Mouse (Mus musculus): Measurements from ENCODE around the gene Scn1b.

The Scn1b gene

DNA sequence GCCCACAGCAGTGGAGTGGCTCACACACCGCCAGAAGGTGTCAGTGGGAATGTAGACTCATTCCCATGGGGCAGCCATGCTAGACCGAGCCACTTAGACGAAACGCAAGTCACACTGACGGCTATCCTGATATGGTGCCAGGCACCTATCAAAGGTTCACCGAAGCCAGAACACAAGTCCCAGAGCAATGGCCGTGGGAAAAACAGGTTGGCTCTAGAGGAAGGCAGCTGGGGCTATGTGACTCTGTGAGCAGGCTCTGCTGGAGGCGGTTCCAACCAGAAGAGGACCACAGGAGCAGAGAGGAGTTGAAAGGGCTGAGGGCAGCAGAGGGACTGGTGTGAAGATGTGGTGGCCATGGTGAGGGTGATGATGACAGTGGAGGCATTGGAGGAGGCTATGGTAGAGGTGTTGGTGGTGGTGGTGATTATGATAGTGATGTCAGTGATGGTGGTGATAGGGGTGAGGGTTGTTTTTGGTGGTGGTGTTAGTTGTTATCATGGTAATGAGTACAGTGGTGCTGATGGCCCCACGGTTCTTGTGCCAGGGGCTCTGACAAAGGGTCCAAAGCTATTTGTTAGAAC lies 40.5 kb downstream of the Scn1b start:
- no peak for DNase-seq (ENCODE audit: low spot score)

DNA sequence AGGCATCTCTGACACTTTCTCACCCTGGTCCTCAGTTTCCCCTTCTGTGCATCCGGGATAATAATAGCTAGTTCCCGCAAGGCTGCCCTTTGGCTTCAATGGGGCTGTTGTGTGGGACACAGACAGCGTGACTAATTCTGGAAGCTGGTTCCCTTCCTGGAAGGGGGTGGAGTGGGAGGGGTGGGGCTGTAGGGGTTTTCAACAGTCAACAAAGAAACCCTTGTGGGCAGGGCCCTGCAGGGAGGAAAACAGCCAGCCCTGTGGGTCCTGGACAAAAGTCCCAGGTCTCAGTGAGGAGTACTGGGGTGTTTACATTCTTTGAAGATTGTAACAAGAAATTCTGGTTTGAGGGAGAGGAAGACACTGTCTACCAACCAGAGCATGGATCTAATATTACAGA lies 41.6 kb downstream of the Scn1b start:
- DNase-seq (ENCODE audit: low spot score), result no peak

DNA sequence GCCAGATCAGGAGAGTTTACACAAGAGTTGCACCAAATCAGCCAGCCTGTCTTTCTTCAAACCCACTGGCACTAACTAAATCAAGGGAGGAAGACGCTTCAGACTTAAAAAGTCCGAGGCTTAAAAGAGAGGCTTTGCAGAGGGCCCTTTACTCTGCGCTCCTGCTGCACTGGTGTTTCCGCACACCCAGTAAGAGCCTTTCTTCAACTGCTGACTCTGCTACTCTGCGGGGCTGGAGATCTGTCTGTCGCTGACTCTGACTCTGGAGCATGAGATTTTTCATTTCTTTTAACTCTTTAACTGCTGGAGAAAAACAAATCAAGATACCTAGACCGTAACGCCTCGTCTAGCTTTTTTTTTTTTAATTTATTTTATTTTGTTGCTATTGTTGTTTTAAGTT lies 42.7 kb downstream of the Scn1b start:
- no peak for DNase-seq (ENCODE audit: low spot score)

DNA sequence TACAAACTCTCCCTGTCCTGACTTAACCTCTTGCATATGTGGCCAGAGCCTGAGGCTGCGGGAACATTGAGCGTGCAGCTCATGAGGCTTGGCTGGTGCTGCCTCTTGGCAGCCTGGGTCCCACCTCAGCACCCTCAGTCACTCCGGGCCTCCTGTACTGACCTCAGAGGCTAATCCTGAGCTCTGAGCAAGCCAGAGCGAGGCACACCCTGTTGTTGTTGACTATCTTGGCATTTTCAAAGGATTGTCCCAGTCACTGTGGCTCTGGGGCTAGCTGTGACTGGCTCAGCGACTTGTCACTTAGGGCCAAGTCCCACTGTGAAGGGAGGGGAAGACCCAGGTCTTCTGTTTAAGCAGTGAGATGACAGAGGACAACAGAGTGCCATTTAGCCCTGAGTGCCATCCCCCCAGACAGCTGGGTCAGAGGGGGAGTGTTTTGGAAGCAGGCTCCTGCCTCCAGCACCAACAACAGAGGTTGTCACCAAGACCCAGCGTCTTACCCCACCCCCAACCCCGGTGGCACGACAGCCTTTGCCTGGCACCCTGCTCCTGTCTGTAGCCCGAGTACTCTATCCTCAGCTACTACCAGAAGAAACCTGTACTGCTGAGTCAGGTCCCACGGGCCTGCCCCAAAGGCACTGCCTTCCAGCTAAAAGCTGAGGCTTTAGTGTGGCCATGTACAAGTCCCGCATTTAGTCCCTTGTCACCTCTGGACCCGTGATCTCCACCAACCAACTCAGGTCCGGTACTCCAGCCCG lies 43.8 kb downstream of the Scn1b start:
- no peak for DNase-seq (ENCODE audit: low spot score)

DNA sequence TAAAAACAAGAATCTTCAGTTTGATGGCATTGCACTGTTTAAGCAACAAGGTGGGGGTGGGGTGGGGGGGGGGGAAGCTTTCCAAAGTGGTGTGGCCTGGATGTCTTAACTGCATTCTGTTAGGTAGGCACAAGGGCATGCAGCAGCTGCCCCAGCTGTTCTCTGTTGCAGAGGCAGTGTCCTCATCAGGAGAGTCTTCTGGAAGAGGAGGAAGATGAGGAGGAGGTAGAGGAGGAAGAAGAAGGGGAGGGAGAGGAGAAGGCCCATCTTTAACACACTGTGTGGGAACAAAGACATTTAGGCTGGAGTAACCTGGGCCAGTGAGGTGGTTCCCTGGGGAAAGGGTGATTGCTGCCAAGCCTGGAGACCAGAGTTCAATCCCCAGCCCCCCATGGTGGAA lies 44.7 kb downstream of the Scn1b start:
- no peak for DNase-seq (ENCODE audit: low spot score)

DNA sequence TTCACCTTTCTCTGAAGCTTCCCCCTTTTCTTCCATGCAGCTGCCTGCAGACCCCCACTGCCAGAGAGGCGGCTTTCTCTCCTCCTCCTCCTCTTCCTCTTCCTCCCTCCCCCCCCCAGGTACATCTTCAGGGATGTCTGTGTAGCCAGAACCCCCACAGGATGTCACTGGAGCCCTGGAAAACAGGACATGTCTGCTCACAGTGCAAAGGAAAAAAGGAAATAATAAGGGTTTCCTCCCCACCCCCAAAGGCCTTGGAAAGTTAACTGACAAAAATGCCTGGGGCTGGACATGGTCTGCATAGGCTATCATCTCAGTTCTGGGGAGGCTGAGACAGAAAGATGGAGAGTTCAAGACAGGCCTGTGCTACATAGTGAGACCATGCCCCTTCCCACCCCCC lies 45.7 kb downstream of the Scn1b start:
- no peak for DNase-seq (ENCODE audit: low spot score)

DNA sequence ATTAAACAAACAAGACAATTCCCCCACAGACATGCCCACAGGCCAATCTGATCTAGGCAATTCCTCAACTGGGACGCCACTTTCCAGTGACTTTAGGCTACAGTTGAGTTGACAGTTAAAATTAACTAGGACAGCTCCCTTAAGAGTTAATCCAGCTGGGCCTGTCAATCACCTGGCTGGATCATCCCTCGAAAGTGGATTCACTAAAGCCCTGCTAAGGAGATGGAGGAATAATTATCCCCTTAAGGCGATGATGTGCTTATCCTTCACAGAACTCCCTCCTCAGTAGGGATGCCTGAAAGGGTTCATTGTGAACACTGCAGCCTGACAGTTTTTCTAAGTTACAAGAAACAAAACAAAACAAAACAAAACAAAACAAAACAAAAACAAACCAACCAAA lies 46.2 kb downstream of the Scn1b start:
- DNase-seq (ENCODE audit: low spot score), result no peak

DNA sequence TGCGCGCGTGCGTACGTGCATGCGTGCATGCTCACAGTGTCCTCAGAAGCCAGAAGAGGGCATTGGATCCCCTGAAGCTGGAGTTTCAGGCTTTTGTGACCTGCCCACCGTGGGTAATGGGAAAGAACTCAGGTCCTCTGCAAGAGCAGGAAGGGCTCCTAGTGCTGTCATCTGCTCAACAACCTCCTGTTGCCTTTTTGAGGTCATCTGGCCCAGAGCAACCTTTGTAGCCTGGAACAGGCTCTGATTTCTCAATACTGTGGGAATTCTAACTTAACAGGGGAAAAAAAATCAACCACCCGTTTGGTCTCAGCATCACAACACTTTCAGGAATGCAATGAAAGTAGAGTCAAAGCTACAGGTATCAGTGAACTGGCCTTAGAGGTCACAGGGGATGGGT lies 47.1 kb downstream of the Scn1b start:
- no peak for DNase-seq (ENCODE audit: low spot score)

DNA sequence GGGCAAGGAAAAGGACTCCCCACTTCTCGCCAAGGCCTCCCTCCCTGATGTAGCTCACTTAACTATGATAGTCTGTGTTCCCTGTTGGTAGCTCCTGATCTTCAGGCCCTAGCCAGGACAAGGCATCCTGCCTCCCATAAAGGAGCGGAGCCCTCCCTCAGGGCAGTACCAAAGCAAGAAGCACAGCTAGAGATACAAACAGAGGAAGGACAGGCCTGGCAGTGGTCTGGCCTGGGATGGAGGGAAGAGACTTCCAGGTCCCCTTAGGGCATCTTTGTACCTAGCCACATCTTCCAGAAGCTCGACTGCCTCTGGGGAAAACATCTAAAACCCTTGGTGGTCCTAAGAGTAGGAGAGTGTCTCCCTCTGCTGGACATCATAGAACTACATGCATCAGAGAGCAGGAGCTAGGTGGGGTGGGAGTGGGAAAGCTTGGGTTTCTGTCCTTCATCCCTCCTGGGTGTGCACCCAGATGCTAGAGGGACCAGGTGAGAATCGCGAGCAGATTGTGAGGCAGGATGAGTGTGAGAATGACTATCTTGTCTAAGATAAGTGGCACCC lies 48.8 kb downstream of the Scn1b start:
- no peak for DNase-seq (ENCODE audit: low spot score)

DNA sequence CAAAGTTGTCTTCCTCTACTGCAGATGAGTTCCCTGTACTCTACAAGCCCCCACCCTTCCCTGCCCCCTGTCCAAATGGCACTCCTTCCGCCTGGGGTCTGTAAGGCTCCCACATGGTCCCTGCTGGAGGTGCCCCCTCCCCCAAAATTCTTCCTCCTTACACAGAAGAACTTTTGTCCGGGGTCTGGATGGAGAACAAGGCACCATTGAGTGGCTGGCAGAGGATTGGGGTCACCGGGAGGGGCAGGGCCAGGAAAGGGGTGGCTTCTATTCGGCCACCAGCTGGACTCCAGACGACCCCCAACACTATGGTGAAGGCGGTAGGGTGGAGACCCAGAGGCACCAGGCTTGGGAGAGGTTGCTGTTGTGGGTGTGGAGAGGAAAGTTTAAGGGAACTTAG lies 49.3 kb downstream of the Scn1b start:
- no peak for DNase-seq (ENCODE audit: low spot score)

DNA sequence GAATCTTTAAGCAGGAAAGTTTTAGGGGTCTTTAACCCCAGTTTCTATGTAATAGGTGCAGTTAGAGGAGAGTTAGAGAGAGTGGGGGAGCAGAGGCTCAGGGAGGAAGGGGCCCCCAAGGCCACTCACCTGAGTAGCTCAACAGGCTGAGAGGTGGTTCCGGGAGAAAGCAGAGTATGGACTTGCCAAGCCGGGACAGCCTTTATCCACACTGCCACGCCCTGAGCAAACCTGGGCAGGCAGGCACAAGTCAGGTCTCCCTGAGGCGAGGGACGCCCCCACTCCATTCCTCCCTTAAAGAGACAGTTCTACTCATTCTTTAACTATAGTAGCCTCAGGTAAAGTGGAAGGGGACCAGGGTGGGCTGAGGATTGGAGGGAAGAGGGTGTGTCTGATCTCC lies 50.3 kb downstream of the Scn1b start, which contains the start of gene Fxyd3:
Gene Fxyd3, minus strand, starts transcription at position 213 of the 400 bp plus-strand sequence.
- no peak for DNase-seq (ENCODE audit: low spot score)

DNA sequence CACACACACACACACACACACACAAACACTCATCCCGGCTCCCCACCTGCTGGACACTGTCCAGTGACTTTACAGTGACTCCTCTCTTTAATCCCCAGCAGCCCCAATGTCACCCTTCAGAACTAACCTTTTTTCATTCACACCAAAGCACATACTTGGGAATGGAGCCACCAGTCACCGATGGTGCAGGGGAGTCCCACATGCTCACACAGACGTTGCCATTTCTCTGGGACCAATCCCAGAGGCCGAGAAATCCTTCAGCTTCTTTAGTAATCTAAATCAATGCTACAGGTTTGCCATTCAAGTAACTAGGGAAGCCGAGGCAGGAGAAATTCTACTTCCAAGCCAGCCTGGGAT lies 52.1 kb downstream of the Scn1b start:
- no peak for DNase-seq (ENCODE audit: low spot score)

DNA sequence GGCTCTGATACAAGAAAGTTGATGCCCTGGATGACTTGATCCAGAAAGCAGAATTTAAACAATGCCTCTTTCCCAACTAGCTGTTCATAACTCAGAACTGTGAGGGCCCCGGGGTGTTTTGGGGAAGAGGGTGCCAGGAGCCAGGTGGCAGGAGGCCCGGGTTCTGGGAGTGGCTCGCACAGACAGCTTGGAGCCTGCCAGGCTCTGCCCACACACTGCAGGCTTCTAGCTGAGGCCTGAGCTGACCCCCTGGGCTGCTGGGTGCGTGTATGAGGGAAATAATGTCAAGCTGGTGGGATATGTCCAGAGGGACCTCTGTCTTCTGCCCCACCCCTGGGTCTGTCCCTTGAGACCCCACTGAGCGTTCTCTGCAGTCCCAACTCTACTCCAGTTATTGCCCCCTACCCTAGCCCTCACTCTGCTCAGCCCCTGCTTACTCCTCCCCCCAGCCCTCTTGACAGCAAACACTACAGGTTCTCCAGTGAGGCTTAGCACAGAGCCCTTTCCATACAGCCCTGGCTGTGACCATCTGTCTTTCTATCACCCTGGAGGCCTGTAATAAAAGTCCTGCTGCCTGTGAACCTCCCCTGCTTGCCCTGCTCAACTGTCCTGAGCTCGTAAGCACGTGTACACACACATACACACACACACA lies 52.6 kb downstream of the Scn1b start:
- DNase-seq (ENCODE audit: low spot score), result no peak

DNA sequence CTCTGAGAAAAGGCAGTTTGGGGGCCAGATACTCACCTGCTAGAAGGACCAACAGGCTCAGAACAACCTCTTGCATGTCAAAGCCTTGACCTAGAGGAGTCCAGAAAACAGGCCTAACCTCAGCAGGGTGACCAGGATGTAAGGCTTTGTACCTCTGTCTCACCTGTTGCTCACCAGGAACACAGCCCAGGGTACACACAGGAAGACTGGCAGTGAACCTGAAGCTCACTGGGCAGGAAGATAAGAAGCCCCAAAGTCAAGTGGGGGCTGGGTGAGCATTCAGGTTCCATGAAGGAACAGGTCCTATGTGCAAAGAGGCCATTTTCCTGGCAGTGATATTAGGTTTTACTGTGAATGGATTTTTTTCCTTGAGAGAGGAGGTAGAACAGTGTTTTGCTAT lies 53.3 kb downstream of the Scn1b start:
- DNase-seq (ENCODE audit: low spot score), result no peak

DNA sequence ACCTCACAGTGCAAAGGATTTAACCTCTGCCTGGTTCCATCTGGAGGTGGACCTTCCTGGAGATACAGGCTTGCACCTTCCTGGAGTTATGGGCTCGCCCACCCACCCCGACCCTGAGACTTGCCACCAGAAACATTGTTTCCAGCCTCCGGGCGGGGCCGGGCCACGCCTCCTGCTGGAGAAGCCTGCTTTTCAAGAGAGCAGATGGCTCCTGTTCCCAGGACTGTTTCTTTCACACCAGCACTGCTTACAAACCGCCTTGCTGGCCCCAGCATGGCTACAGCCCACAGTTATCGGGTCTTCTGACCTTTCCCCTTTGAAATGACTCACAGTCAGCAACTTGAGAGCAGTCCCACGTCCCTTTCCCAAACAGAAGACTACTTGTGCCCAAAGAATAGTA lies 54.5 kb downstream of the Scn1b start:
- no peak for DNase-seq (ENCODE audit: low spot score)

DNA sequence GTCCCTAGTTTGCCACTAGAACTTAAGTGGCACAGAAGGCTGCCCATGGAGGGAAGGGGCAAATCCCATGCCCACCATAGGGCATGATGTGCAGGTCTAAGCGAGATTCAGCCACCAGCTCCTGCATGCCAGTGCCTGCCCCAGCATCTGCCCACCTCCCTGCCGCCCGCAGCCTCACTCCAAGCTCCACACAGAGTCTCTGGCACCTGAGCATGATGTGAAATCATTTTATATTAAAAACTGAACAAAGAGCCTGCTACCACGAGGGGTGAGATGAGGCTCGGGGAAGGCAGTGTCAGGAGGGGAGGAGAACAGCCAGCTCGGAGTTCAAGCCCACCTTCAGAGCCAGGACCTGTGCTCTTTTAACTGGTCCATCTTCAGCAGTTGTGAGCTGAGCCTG lies 56.5 kb downstream of the Scn1b start:
- no peak for DNase-seq (ENCODE audit: low spot score)

DNA sequence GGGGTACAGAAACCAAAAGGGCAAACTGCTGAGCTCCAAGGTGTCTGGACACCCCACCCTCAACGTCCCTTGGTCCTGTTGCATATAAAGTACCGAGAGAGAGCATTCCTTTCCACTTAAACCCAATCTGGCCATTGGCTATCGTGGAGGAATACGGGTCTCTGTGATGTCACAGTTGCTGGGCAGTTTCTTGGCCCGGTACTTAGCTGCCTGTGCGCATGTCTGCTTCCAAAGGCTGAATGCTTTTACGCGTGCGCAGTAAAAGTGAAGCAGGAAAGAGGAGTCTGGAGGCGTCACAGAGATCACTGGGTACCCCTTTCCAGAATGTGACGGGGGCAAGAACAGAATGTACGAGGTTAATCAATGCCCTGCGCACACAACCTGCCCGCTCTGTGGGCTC lies 57.3 kb downstream of the Scn1b start:
- DNase-seq (ENCODE audit: low spot score), result no peak

DNA sequence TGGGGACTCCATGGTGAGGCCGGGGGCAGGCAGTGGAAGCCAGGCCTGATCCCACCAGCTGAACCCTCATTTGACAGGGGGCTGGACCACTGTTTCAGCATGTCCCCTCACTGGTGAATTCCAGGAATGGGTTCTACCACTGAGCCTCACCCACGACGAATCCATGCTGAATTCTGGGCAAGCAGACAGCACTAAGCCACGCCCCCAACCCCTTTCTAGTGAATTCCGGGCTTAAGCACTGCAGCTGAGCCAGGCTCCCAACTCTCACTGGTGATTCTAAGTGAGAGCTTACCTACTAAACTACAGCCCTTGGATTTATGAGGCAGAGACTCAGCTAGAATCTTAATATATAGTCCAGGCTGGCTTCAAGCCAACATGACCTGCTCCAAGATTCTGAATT lies 59.0 kb downstream of the Scn1b start:
- no peak for DNase-seq (ENCODE audit: low spot score)

All from ovary, postnatal 10 days (tissue).